Comparison of ENCODE assay signal across 8 mouse cellular contexts in the genomic region with DNA sequence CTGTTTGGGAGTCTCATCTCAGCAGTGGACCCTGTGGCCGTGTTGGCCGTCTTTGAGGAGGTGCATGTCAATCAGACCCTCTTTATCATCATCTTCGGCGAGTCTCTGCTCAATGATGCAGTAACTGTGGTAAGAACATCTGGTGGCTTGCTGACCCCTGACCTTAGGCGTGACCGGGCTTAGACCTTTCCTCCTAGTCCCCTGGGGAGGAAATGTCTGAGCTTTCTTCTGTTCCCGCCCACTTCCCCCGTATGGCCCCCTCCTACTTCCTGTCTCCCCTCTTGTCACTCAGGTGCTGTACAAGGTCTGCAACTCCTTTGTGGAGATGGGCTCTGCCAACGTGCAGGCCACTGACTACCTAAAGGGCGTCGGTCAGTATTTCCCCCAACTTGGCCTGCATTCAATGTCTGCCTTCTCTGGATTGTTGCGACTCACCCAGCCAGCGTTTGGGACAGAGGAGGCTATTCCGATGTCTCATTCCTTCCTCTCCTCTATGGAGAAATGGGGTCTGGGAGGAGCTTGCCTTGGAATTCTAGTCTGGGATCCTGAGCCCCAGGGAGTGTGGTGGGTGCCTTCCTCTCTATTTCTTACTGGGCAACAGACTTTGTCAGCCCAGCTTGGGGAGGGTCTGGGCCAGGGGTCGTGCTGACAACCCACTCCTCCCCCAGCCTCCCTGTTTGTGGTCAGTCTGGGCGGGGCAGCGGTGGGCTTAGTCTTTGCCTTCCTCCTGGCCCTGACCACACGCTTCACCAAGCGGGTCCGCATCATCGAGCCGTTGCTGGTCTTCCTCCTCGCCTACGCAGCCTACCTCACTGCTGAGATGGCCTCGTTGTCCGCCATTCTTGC. TPM values are rescaled to one million over a fixed set of nuclear protein-coding genes. Genes with fewer than 3 reads are reported as not detected.
DNase-seq lines count a peak whose midpoint lies in the region.

No protein-coding gene starts in this region.

- DNase-seq in adrenal gland, postnatal 14 days = peak; percentile 45
- DNase-seq in adrenal gland, postnatal 4 days (ENCODE audit: low spot score in 2 of 2) = no peak
- peak; percentile 41 to 46 for DNase-seq in spleen, adult 18-20 months
- no peak for DNase-seq in spleen, adult 12 weeks (ENCODE audit: low spot score)
- peak; percentile 65 for DNase-seq in kidney, postnatal 14 days
- no peak for DNase-seq in natural killer cell, adult 2 months (ENCODE audit: low spot score in 2 of 2)
- no peak for DNase-seq in urinary bladder, adult 2 months (ENCODE audit: low spot score)
- DNase-seq in left cerebral cortex, adult 11 months (ENCODE audit: low spot score) = no peak

RNA-seq across cellular contexts. Expression of a gene that starts 6.8 kb away (rescaled TPM):
- total RNA-seq in adrenal gland, postnatal 14 days (2021) = 1.9 TPM in 2 replicates
- total RNA-seq in adrenal gland, postnatal 4 days (2021) = 1 to 10 TPM; 5.5 to 5.8 TPM
- 2.6 and 3.4 TPM in 2 replicates for polyA plus RNA-seq in urinary bladder, adult 2 months (2012; rRNA removed)

RNA-seq across cellular contexts. Expression of a gene that starts 7.6 kb away (rescaled TPM):
- 11.9 and 15.7 TPM in 2 replicates for total RNA-seq in adrenal gland, postnatal 14 days (2021)
- total RNA-seq in adrenal gland, postnatal 4 days (2021) = 10 to 100 TPM; 17.9 to 18.8 TPM
- polyA plus RNA-seq in urinary bladder, adult 2 months (2012; rRNA removed) = 17.0 and 18.4 TPM in 2 replicates

RNA-seq across cellular contexts. Expression of a gene that starts 17.7 kb away (rescaled TPM):
- 0.26 and 0.98 TPM in 2 replicates for total RNA-seq in adrenal gland, postnatal 14 days (2021)
- 1 to 10 TPM in 1 of 2 experiments, under 1 TPM in 1; 0.25 to 1.2 TPM for total RNA-seq in adrenal gland, postnatal 4 days (2021)
- polyA plus RNA-seq in urinary bladder, adult 2 months (2012; rRNA removed) = 0.25 and 0.50 TPM in 2 replicates

RNA-seq across cellular contexts. Expression of a gene that starts 29.2 kb away (rescaled TPM):
- 47.7 and 48.6 TPM in 2 replicates for total RNA-seq in adrenal gland, postnatal 14 days (2021)
- total RNA-seq in adrenal gland, postnatal 4 days (2021) = 10 to 100 TPM; 48.5 to 49.2 TPM
- polyA plus RNA-seq in urinary bladder, adult 2 months (2012; rRNA removed) = 72.7 and 103 TPM in 2 replicates

RNA-seq across cellular contexts. Expression of a gene that starts 29.3 kb away (rescaled TPM):
- 4.7 and 6.6 TPM in 2 replicates for total RNA-seq in adrenal gland, postnatal 14 days (2021)
- total RNA-seq in adrenal gland, postnatal 4 days (2021) = 10 to 100 TPM; 14.3 to 16.3 TPM
- 3.9 and 6.1 TPM in 2 replicates for polyA plus RNA-seq in urinary bladder, adult 2 months (2012; rRNA removed)

Comparison
In these comparisons a context has a peak if more than half of its experiments do, and no peak if none do; other contexts are left out.
1. DNase-seq: peak in adrenal gland, postnatal 14 days (single experiment), spleen, adult 18-20 months (2 of 2) and kidney, postnatal 14 days (single experiment); none in adrenal gland, postnatal 4 days (0 of 2), spleen, adult 12 weeks (single experiment), natural killer cell, adult 2 months (0 of 2), urinary bladder, adult 2 months (single experiment) and left cerebral cortex, adult 11 months (single experiment).